Mouse (Mus musculus): Measurements from ENCODE around the gene Rabl3. TPM values are rescaled to one million over a fixed set of nuclear protein-coding genes. Genes with fewer than 3 reads are reported as not detected.

The Rabl3 gene
- polyA plus RNA-seq, 1 experiment from 2014 or later: 34.4 TPM

DNA sequence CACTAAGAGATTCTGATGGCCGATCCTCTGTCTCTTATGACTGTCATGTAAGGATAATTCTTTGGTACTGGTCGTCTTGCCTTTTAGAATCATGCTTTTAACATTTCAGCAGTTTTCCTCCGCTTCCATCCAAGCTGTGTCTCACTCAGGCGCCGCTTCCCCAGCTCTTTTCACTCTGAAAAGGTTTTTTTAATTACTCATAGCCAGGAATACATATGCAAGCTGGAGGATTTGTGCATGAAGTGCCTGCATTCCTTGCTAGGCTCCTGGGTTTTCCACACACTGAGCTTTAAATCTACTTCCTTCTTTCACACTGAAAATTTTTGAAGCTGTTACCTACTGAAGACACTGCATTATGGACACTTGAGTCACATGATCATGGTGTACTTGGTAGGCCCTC, 23.3 kb downstream of the Rabl3 start:
- no peak for ATAC-seq (replicated peaks; ENCODE audit: insufficient number of reproducible peaks, low FRiP score, low TSS enrichment)
- H3K9me3 ChIP-seq (replicated peaks; ENCODE audit: control insufficient read depth, low read length): no peaks in the 10 kb centered on the region
- no peak overlapping the region for H3K9ac ChIP-seq (ENCODE audit: low read depth, low read length)
- peaks cover 18% of the 10 kb centered on the region for H3K4me1 ChIP-seq (ENCODE audit: control insufficient read depth, insufficient read depth, low read length)
- no peak overlapping the region for H3K27ac ChIP-seq (ENCODE audit: low read depth, low read length)
- H3K4me2 ChIP-seq: no peak overlapping the region
- H3K36me3 ChIP-seq (ENCODE audit: control insufficient read depth, insufficient read depth, low read length): peaks cover 9% of the 10 kb centered on the region; the same call in 1 of the 2 replicates
- no peaks in the 10 kb centered on the region for H3K27me3 ChIP-seq (ENCODE audit: control insufficient read depth, insufficient read depth, low read length)
- no peak overlapping the region for H3K4me3 ChIP-seq (ENCODE audit: low read depth, low read length)
- WGBS (ENCODE audit: insufficient replicate concordance): 86% methylated on average over 5 of the region's 5 CpGs

- H3K27me3 ChIP-seq (ENCODE audit: control insufficient read depth, insufficient read depth, low read length): no peaks in the 10 kb centered on the region
- H3K4me3 ChIP-seq (ENCODE audit: low read depth, low read length): no peak overlapping the region
- no peak overlapping the region for H3K4me2 ChIP-seq
- no peak for ATAC-seq (replicated peaks; ENCODE audit: insufficient number of reproducible peaks, low FRiP score, low TSS enrichment)
- peak overlapping the region; percentile 50; the same call in 1 of the 2 replicates for H3K27ac ChIP-seq (ENCODE audit: low read depth, low read length)
- WGBS (ENCODE audit: insufficient replicate concordance): 23% methylated on average over 1 of the region's 1 CpGs
- no peaks in the 10 kb centered on the region for H3K9me3 ChIP-seq (replicated peaks; ENCODE audit: control insufficient read depth, low read length)
- H3K9ac ChIP-seq (ENCODE audit: low read depth, low read length): no peak overlapping the region
- H3K4me1 ChIP-seq (ENCODE audit: control insufficient read depth, insufficient read depth, low read length): peaks cover 18% of the 10 kb centered on the region
- no peaks in the 10 kb centered on the region; the same call in 1 of the 2 replicates for H3K36me3 ChIP-seq (ENCODE audit: control insufficient read depth, insufficient read depth, low read length)
Measured at GRCm38 (mm10) chr16:37565117-37565516, 25.4 kb downstream of the Rabl3 start.

- H3K9ac ChIP-seq (ENCODE audit: low read depth, low read length): no peak overlapping the region
- H3K4me2 ChIP-seq: no peak overlapping the region
- H3K4me1 ChIP-seq (ENCODE audit: control insufficient read depth, insufficient read depth, low read length): peaks cover 18% of the 10 kb centered on the region
- H3K36me3 ChIP-seq (ENCODE audit: control insufficient read depth, insufficient read depth, low read length): no peaks in the 10 kb centered on the region; the same call in 1 of the 2 replicates
- no peak overlapping the region for H3K4me3 ChIP-seq (ENCODE audit: low read depth, low read length)
- H3K27me3 ChIP-seq (ENCODE audit: control insufficient read depth, insufficient read depth, low read length): no peaks in the 10 kb centered on the region
- H3K27ac ChIP-seq (ENCODE audit: low read depth, low read length): no peak overlapping the region
- H3K9me3 ChIP-seq (replicated peaks; ENCODE audit: control insufficient read depth, low read length): no peaks in the 10 kb centered on the region
- WGBS (ENCODE audit: insufficient replicate concordance): 88% methylated on average over 6 of the region's 6 CpGs
- no peak for ATAC-seq (replicated peaks; ENCODE audit: insufficient number of reproducible peaks, low FRiP score, low TSS enrichment)
Measured at GRCm38 (mm10) chr16:37566107-37566506, 26.4 kb downstream of the Rabl3 start.

GRCm38 (mm10) chr16:37567113-37568050, 27.7 kb downstream of the Rabl3 start:
- Histone ChIP-seq H3K36me3 (ENCODE audit: control insufficient read depth, insufficient read depth, low read length) (peaks cover 4% of the 10 kb centered on the region), H3K4me3 (ENCODE audit: low read depth, low read length) (no peak overlapping the region), H3K9ac (ENCODE audit: low read depth, low read length) (no peak overlapping the region), H3K4me2 (no peak overlapping the region), H3K27ac (ENCODE audit: low read depth, low read length) (no peak overlapping the region), H3K9me3 (replicated peaks; ENCODE audit: control insufficient read depth, low read length) (no peaks in the 10 kb centered on the region), H3K27me3 (ENCODE audit: control insufficient read depth, insufficient read depth, low read length) (no peaks in the 10 kb centered on the region), H3K4me1 (ENCODE audit: control insufficient read depth, insufficient read depth, low read length) (peaks cover 18% of the 10 kb centered on the region)
- no peak for ATAC-seq (replicated peaks; ENCODE audit: insufficient number of reproducible peaks, low FRiP score, low TSS enrichment)
- 74% methylated on average over 12 of the region's 12 CpGs for WGBS (ENCODE audit: insufficient replicate concordance)

DNA sequence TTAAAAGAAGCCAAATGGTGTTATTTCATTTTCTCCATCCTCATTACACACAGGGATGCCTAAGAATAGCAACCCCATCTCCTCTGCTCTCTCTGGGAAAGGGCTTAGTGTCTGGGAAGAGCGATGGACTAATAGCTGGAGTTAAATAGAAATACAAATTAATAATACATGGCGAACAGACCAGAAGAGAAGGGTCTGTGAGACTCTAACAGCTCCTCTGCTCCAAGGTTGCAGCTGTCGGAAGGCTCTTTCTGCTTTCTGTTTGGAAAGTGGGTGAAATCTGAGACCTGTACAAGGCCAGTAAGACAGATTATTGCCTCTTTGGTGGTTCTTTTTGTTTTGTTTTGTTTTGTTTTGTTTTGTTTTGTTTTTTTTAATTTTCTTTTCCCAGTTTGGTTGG, 31.9 kb downstream of the Rabl3 start:
- WGBS (ENCODE audit: insufficient replicate concordance): 83% methylated on average over 3 of the region's 3 CpGs

DNA sequence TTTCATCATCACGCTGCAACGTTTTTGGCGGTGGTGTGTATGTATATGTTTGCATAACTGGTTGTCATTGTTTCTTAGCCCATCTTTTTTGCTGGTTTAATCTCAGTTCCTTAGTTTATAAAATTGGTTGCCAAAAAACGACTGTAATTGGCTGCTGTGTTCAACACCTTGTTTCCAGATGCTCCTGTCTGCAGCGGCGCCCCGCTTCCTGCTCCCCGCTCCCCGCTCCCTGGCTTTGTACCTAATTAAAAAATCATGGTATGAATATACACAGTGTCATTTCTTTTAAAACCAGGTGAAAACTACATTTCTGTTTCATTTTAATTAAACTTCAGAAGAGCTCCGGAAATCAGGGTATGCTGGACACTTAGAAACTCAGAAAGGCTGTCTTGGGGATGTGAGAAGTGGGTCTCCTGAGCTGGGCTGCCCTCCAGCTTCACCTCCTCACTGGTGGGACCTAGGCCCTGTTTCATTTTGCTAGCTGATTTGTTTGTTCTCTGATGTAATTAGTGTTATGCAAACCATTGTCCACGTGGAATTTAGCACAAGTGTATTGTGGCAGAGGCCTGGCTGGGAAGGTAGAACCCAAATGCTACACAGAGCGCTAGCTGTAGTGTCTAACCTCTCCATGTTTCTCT, 32.6 kb downstream of the Rabl3 start:
- ATAC-seq (replicated peaks; ENCODE audit: insufficient number of reproducible peaks, low FRiP score, low TSS enrichment): no peak
- Histone ChIP-seq H3K27ac (ENCODE audit: low read depth, low read length) (no peak overlapping the region), H3K36me3 (ENCODE audit: control insufficient read depth, insufficient read depth, low read length) (peaks cover 12% of the 10 kb centered on the region), H3K4me2 (no peak overlapping the region), H3K9me3 (replicated peaks; ENCODE audit: control insufficient read depth, low read length) (peaks cover 6% of the 10 kb centered on the region; the same call in 1 of the 2 replicates), H3K9ac (ENCODE audit: low read depth, low read length) (no peak overlapping the region), H3K4me3 (ENCODE audit: low read depth, low read length) (no peak overlapping the region), H3K4me1 (ENCODE audit: control insufficient read depth, insufficient read depth, low read length) (no peaks in the 10 kb centered on the region; the same call in 1 of the 2 replicates), H3K27me3 (ENCODE audit: control insufficient read depth, insufficient read depth, low read length) (no peaks in the 10 kb centered on the region)
- WGBS (ENCODE audit: insufficient replicate concordance): 88% methylated on average over 12 of the region's 12 CpGs

More for the DNA sequence above, 31.9 kb downstream of the Rabl3 start:
- no peak overlapping the region for H3K4me2 ChIP-seq
- H3K9ac ChIP-seq (ENCODE audit: low read depth, low read length): no peak overlapping the region
- H3K27ac ChIP-seq (ENCODE audit: low read depth, low read length): no peak overlapping the region
- peaks cover 12% of the 10 kb centered on the region for H3K36me3 ChIP-seq (ENCODE audit: control insufficient read depth, insufficient read depth, low read length)
- H3K27me3 ChIP-seq (ENCODE audit: control insufficient read depth, insufficient read depth, low read length): no peaks in the 10 kb centered on the region
- H3K4me3 ChIP-seq (ENCODE audit: low read depth, low read length): no peak overlapping the region
- ATAC-seq (replicated peaks; ENCODE audit: insufficient number of reproducible peaks, low FRiP score, low TSS enrichment): no peak
- peaks cover 6% of the 10 kb centered on the region; the same call in 1 of the 2 replicates for H3K9me3 ChIP-seq (replicated peaks; ENCODE audit: control insufficient read depth, low read length)
- H3K4me1 ChIP-seq (ENCODE audit: control insufficient read depth, insufficient read depth, low read length): peaks cover 4% of the 10 kb centered on the region; the same call in 1 of the 2 replicates

DNA sequence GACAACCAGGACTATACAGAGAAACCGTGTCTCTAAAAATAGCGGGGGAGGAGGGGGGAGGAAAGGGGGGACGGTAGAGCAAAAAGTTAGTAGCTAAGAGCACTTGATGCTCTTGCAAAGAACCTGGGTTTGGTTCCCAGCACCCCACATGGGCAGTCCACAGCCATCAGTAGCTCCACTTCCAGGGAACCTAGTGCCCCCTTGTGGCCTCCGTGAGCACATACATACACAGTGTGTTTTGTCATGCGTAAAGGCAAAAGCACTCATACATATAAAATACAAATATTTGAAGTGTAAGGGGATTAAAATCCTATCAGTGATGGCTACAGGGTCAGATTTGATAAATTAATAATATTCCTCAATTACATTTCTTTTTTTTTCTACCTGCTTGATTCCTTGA, 33.4 kb downstream of the Rabl3 start:
- WGBS (ENCODE audit: insufficient replicate concordance): 88% methylated on average over 5 of the region's 5 CpGs
- Histone ChIP-seq H3K9me3 (replicated peaks; ENCODE audit: control insufficient read depth, low read length) (peaks cover 6% of the 10 kb centered on the region; the same call in 1 of the 2 replicates), H3K36me3 (ENCODE audit: control insufficient read depth, insufficient read depth, low read length) (peaks cover 12% of the 10 kb centered on the region), H3K27me3 (ENCODE audit: control insufficient read depth, insufficient read depth, low read length) (no peaks in the 10 kb centered on the region), H3K9ac (ENCODE audit: low read depth, low read length) (no peak overlapping the region), H3K4me1 (ENCODE audit: control insufficient read depth, insufficient read depth, low read length) (no peaks in the 10 kb centered on the region), H3K27ac (ENCODE audit: low read depth, low read length) (no peak overlapping the region), H3K4me3 (ENCODE audit: low read depth, low read length) (no peak overlapping the region), H3K4me2 (no peak overlapping the region)
- ATAC-seq (replicated peaks; ENCODE audit: insufficient number of reproducible peaks, low FRiP score, low TSS enrichment): no peak

DNA sequence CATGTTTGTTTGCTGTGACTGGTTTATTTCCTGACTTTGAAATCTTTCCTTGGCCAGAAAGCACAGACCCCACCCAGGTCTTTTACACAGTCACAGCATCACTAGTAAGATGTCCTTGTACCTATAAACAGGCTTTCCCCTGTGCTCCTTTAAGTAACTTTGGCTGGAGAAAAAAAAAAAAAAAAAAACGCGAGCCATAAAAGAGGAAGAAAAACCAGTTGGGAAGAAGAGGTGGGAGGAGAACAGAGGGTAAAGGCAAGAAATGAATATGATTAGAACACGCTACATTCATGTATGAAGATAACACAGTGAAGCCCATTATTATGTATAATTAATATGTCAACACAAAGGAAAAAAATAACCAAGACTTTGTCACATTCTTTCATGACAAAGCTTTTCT, 35.6 kb downstream of the Rabl3 start:
- no peak overlapping the region for H3K4me3 ChIP-seq (ENCODE audit: low read depth, low read length)
- no peak overlapping the region for H3K4me2 ChIP-seq
- H3K9me3 ChIP-seq (replicated peaks; ENCODE audit: control insufficient read depth, low read length): peaks cover 6% of the 10 kb centered on the region; the same call in 1 of the 2 replicates
- no peaks in the 10 kb centered on the region for H3K27me3 ChIP-seq (ENCODE audit: control insufficient read depth, insufficient read depth, low read length)
- H3K4me1 ChIP-seq (ENCODE audit: control insufficient read depth, insufficient read depth, low read length): peaks cover 6% of the 10 kb centered on the region; the same call in 1 of the 2 replicates
- H3K36me3 ChIP-seq (ENCODE audit: control insufficient read depth, insufficient read depth, low read length): peaks cover 12% of the 10 kb centered on the region
- 88% methylated on average over 3 of the region's 3 CpGs for WGBS (ENCODE audit: insufficient replicate concordance)
- H3K9ac ChIP-seq (ENCODE audit: low read depth, low read length): no peak overlapping the region
- no peak for ATAC-seq (replicated peaks; ENCODE audit: insufficient number of reproducible peaks, low FRiP score, low TSS enrichment)
- H3K27ac ChIP-seq (ENCODE audit: low read depth, low read length): no peak overlapping the region
